Mouse (Mus musculus): ENCODE data around the gene Cyp4f39. TPM values are rescaled to one million over a fixed set of nuclear protein-coding genes. Genes with fewer than 3 reads are reported as not detected.
A peak's percentile ranks its signal among the peaks of the same experiment; 100 is the strongest.

The Cyp4f39 gene
- polyA plus RNA-seq (2014; fragmentation: Nextera tagmentation; extraction: Ambion mirVana): not detected in 2 replicates

DNA sequence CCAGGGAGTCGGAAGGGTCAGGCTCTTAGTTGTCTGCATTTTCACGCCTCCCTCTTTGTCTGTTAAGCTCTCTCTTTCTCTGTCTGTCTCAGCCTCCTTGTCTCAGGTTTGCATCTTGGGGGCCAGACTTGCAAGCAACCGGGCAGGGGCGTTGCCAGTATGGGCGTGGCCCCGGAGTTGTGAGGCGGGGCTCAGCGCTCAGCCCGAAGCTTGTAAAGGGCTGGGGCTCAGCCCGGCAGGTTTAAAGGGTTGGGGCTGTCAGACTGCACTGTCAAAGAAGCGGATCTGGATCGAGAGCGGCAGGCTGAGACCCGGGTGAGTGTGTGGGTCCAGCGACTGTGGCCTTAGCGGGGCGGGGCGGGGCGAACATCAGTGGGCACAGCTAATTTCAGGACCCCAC, at the start of gene Cyp4f39:
Gene Cyp4f39, plus strand, starts transcription at position 242 of the 400 bp plus-strand sequence.
- no peaks in the 10 kb centered on the region for H3K9me3 ChIP-seq (replicated peaks; ENCODE audit: control insufficient read depth, low read length)
- H3K9ac ChIP-seq (ENCODE audit: low read depth, low read length): no peak within 1 kb of the TSS
- H3K27me3 ChIP-seq (ENCODE audit: control insufficient read depth, insufficient read depth, low read length): peaks cover 19% of the 10 kb centered on the region
- peak within 1 kb of the TSS; percentile 60 for H3K4me2 ChIP-seq
- H3K4me1 ChIP-seq (ENCODE audit: control insufficient read depth, insufficient read depth, low read length): peaks cover 5% of the 10 kb centered on the region; the same call in 1 of the 2 replicates
- no peak for ATAC-seq (replicated peaks; ENCODE audit: insufficient number of reproducible peaks, low FRiP score, low TSS enrichment)
- H3K4me3 ChIP-seq (ENCODE audit: low read depth, low read length): peak within 1 kb of the TSS; percentile 31
- no peaks in the 10 kb centered on the region for H3K36me3 ChIP-seq (ENCODE audit: control insufficient read depth, insufficient read depth, low read length)
- 1% methylated on average over 19 of the region's 19 CpGs for WGBS (ENCODE audit: insufficient replicate concordance)
- H3K27ac ChIP-seq (ENCODE audit: low read depth, low read length): no peak within 1 kb of the TSS

DNA sequence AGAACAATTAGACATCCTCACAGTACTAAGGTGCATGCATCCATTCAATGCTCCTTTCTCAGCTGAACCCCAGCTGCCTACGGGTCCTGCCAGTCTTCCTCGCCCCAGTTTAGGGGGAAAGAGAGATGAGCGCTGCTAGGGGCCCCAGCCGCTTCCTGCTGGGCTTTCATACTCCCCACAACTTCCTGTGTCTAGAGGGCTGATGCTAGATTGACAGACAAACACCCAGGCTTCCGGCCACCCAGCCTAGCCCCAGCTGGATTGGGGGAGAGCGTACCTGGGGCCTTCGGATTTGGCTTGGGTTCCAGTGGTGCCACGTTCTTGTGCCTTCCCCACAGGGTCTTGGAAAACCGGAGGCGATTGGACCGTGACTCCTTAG, 49.8 kb upstream of the Cyp4f39 start:
- no peak overlapping the region for H3K4me3 ChIP-seq (ENCODE audit: low read depth, low read length)
- WGBS (ENCODE audit: insufficient replicate concordance): 63% methylated on average over 11 of the region's 11 CpGs
- no peaks in the 10 kb centered on the region for H3K36me3 ChIP-seq (ENCODE audit: control insufficient read depth, insufficient read depth, low read length)
- peaks cover 19% of the 10 kb centered on the region for H3K27me3 ChIP-seq (ENCODE audit: control insufficient read depth, insufficient read depth, low read length)
- H3K27ac ChIP-seq (ENCODE audit: low read depth, low read length): no peak overlapping the region
- H3K9ac ChIP-seq (ENCODE audit: low read depth, low read length): no peak overlapping the region
- no peaks in the 10 kb centered on the region for H3K4me1 ChIP-seq (ENCODE audit: control insufficient read depth, insufficient read depth, low read length)
- no peak for ATAC-seq (replicated peaks; ENCODE audit: insufficient number of reproducible peaks, low FRiP score, low TSS enrichment)
- no peak overlapping the region for H3K4me2 ChIP-seq
- no peaks in the 10 kb centered on the region for H3K9me3 ChIP-seq (replicated peaks; ENCODE audit: control insufficient read depth, low read length)

DNA sequence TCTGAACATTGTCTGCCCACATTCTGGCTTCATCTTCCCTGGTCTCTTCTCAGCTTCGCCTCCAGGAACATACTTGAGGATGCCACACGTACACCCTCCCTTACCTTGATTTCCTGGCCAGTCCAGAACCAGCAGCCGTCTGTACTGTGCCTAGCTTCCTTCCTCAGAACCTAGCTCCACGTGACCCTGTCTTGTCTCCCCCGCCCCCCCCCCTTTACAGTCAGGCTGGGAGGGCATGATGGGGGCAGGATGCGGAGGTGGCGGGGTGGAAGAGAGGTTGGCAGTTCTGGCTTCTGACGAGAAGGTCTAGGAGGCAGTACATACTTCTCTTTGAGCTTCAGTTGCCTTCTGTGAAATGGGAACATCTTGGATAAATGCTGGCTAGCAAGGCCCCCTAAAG, 49.1 kb upstream of the Cyp4f39 start, which contains the start of gene Rasal3:
Gene Rasal3, minus strand, starts transcription at position 167 of the 400 bp plus-strand sequence.
- Histone ChIP-seq H3K9me3 (replicated peaks; ENCODE audit: control insufficient read depth, low read length) (no peaks in the 10 kb centered on the region), H3K4me3 (ENCODE audit: low read depth, low read length) (no peak within 1 kb of the TSS), H3K4me1 (ENCODE audit: control insufficient read depth, insufficient read depth, low read length) (no peaks in the 10 kb centered on the region), H3K27ac (ENCODE audit: low read depth, low read length) (no peak within 1 kb of the TSS), H3K27me3 (ENCODE audit: control insufficient read depth, insufficient read depth, low read length) (peaks cover 13% of the 10 kb centered on the region), H3K9ac (ENCODE audit: low read depth, low read length) (no peak within 1 kb of the TSS), H3K4me2 (no peak within 1 kb of the TSS), H3K36me3 (ENCODE audit: control insufficient read depth, insufficient read depth, low read length) (no peaks in the 10 kb centered on the region)
- WGBS (ENCODE audit: insufficient replicate concordance): 72% methylated on average over 8 of the region's 8 CpGs
- no peak for ATAC-seq (replicated peaks; ENCODE audit: insufficient number of reproducible peaks, low FRiP score, low TSS enrichment)

DNA sequence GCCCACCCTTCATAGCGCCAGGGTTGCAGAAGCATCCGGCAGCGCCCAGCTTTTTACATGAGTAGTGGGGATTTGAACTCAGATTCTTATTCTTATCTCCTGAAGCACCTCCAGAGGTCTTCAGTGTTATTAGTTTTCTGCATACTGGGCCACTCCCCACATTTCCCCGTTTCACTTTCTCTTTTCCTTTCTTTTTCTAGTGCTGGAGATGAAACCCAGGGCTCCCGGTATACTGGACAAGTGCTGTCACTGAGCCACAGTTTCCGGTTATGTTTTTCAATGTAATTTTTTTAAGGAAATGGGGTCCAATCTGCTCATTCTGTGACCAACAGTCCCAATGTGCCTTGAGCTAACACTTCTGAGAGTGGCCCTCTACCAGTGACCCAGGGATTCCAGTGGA, 40.6 kb upstream of the Cyp4f39 start:
- H3K27me3 ChIP-seq (ENCODE audit: control insufficient read depth, insufficient read depth, low read length): peaks cover 26% of the 10 kb centered on the region
- no peak overlapping the region for H3K4me3 ChIP-seq (ENCODE audit: low read depth, low read length)
- H3K4me2 ChIP-seq: no peak overlapping the region
- H3K27ac ChIP-seq (ENCODE audit: low read depth, low read length): no peak overlapping the region
- no peaks in the 10 kb centered on the region for H3K4me1 ChIP-seq (ENCODE audit: control insufficient read depth, insufficient read depth, low read length)
- no peaks in the 10 kb centered on the region for H3K9me3 ChIP-seq (replicated peaks; ENCODE audit: control insufficient read depth, low read length)
- no peaks in the 10 kb centered on the region for H3K36me3 ChIP-seq (ENCODE audit: control insufficient read depth, insufficient read depth, low read length)
- WGBS (ENCODE audit: insufficient replicate concordance): 82% methylated on average over 6 of the region's 6 CpGs
- H3K9ac ChIP-seq (ENCODE audit: low read depth, low read length): no peak overlapping the region
- no peak for ATAC-seq (replicated peaks; ENCODE audit: insufficient number of reproducible peaks, low FRiP score, low TSS enrichment)

DNA sequence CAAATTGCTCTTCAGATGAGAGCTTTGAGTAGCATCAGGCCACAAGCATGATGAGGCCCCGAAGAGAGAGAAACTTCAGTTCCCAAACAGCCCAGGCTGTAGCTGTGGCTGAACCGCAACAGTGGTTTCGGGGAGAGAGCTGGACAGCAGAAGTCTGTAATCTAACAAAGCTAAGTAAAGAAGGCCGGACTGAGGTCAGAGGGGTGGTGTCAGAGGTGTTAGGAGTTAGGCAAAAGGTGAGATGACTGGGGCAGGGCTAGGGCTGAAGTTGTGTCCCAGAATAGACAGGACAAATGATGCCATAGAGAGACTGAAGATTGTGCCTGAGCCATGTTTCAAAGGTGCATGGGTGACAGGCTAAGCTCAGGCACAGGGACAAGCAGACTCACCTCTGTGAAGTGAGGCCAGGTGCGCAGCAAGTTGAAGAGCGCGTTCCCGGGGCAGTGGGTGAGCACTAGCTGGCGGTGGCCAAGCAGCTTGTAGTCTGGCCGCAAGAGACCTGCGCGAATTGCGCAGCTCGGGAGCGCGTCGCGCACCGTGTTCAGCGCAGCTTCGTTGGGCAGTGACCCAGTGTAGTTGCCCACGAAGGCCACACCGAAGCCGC, 37.0 kb upstream of the Cyp4f39 start:
- H3K4me1 ChIP-seq (ENCODE audit: control insufficient read depth, insufficient read depth, low read length): no peaks in the 10 kb centered on the region
- H3K36me3 ChIP-seq (ENCODE audit: control insufficient read depth, insufficient read depth, low read length): no peaks in the 10 kb centered on the region
- H3K4me2 ChIP-seq: peak overlapping the region; percentile 43
- H3K9me3 ChIP-seq (replicated peaks; ENCODE audit: control insufficient read depth, low read length): no peaks in the 10 kb centered on the region
- H3K27ac ChIP-seq (ENCODE audit: low read depth, low read length): no peak overlapping the region
- ATAC-seq (replicated peaks; ENCODE audit: insufficient number of reproducible peaks, low FRiP score, low TSS enrichment): no peak
- H3K9ac ChIP-seq (ENCODE audit: low read depth, low read length): no peak overlapping the region
- WGBS (ENCODE audit: insufficient replicate concordance): 24% methylated on average over 24 of the region's 24 CpGs
- H3K4me3 ChIP-seq (ENCODE audit: low read depth, low read length): no peak overlapping the region
- H3K27me3 ChIP-seq (ENCODE audit: control insufficient read depth, insufficient read depth, low read length): peaks cover 26% of the 10 kb centered on the region

DNA sequence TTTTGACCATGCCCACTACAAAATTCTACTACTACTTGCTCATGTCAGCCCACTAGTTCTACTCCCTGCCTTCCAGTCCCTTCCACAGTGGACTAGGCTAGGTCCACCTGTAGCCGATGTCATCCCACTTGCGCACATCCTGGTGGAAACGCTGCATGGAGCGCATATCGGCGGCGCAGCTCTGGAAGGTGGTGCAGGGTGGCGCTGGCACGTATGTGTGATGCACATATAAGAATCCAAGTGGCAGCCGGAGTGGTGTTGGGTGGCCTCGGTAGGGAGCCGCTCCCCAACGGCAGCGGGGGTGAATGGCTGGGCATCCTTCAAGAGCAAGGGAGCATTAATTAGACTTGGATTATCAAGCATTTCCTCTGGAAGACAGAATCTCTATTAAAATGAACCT, 35.8 kb upstream of the Cyp4f39 start:
- no peak overlapping the region for H3K27ac ChIP-seq (ENCODE audit: low read depth, low read length)
- H3K36me3 ChIP-seq (ENCODE audit: control insufficient read depth, insufficient read depth, low read length): no peaks in the 10 kb centered on the region
- H3K4me3 ChIP-seq (ENCODE audit: low read depth, low read length): no peak overlapping the region
- no peaks in the 10 kb centered on the region for H3K9me3 ChIP-seq (replicated peaks; ENCODE audit: control insufficient read depth, low read length)
- ATAC-seq (replicated peaks; ENCODE audit: insufficient number of reproducible peaks, low FRiP score, low TSS enrichment): no peak
- peaks cover 26% of the 10 kb centered on the region for H3K27me3 ChIP-seq (ENCODE audit: control insufficient read depth, insufficient read depth, low read length)
- no peaks in the 10 kb centered on the region for H3K4me1 ChIP-seq (ENCODE audit: control insufficient read depth, insufficient read depth, low read length)
- 86% methylated on average over 14 of the region's 14 CpGs for WGBS (ENCODE audit: insufficient replicate concordance)
- H3K9ac ChIP-seq (ENCODE audit: low read depth, low read length): no peak overlapping the region
- H3K4me2 ChIP-seq: no peak overlapping the region

DNA sequence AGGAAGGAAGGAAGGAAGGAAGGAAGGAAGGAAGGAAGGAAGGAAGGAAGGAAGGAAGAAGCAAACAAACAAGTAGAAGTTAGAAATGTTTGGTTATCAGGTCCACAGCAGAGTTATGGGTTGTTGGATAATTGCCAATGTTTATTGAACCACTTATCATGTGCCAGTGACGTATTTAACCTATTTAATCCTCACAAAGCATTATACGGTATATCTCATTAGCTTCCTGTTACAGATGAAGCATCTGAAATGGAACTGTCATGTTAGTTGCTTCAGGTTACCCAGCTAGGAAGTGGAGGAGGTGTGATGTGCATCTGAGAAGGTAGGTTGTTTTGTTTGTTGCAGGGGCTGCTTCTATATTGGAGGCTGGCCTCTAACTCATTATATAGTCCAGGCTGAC, 32.5 kb upstream of the Cyp4f39 start:
- H3K9me3 ChIP-seq (replicated peaks; ENCODE audit: control insufficient read depth, low read length): no peaks in the 10 kb centered on the region

DNA sequence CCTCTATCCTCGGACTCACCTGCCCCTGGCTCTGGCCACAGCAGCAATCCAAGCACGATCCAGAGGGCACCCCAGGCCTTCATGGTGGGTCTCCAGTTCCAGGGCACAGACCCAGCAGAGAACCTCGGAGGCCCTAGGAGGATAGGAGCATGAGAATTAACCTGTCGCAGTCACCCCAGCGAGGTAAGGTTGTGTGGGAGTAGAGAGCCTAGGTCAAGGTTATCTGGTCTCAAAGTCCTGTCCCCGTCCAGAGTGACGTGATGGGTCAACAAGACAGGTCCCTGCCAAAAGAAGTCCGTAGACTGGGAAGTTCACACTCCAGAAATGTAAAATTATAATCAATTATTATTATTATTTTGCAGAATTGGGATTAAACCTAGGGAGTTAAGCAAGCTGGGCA, 31.7 kb upstream of the Cyp4f39 start:
- no peak for ATAC-seq (replicated peaks; ENCODE audit: insufficient number of reproducible peaks, low FRiP score, low TSS enrichment)
- Histone ChIP-seq H3K27ac (ENCODE audit: low read depth, low read length) (no peak overlapping the region), H3K9ac (ENCODE audit: low read depth, low read length) (no peak overlapping the region), H3K36me3 (ENCODE audit: control insufficient read depth, insufficient read depth, low read length) (no peaks in the 10 kb centered on the region), H3K4me2 (no peak overlapping the region), H3K9me3 (replicated peaks; ENCODE audit: control insufficient read depth, low read length) (no peaks in the 10 kb centered on the region), H3K27me3 (ENCODE audit: control insufficient read depth, insufficient read depth, low read length) (peaks cover 10% of the 10 kb centered on the region), H3K4me3 (ENCODE audit: low read depth, low read length) (no peak overlapping the region), H3K4me1 (ENCODE audit: control insufficient read depth, insufficient read depth, low read length) (no peaks in the 10 kb centered on the region)
- WGBS (ENCODE audit: insufficient replicate concordance): 74% methylated on average over 8 of the region's 8 CpGs

More for the DNA sequence above, 32.5 kb upstream of the Cyp4f39 start:
- Histone ChIP-seq H3K9ac (ENCODE audit: low read depth, low read length) (no peak overlapping the region), H3K36me3 (ENCODE audit: control insufficient read depth, insufficient read depth, low read length) (no peaks in the 10 kb centered on the region), H3K27ac (ENCODE audit: low read depth, low read length) (no peak overlapping the region), H3K4me1 (ENCODE audit: control insufficient read depth, insufficient read depth, low read length) (no peaks in the 10 kb centered on the region), H3K4me3 (ENCODE audit: low read depth, low read length) (no peak overlapping the region), H3K27me3 (ENCODE audit: control insufficient read depth, insufficient read depth, low read length) (peaks cover 18% of the 10 kb centered on the region), H3K4me2 (no peak overlapping the region)
- WGBS (ENCODE audit: insufficient replicate concordance): 63% methylated on average over 2 of the region's 2 CpGs
- no peak for ATAC-seq (replicated peaks; ENCODE audit: insufficient number of reproducible peaks, low FRiP score, low TSS enrichment)

DNA sequence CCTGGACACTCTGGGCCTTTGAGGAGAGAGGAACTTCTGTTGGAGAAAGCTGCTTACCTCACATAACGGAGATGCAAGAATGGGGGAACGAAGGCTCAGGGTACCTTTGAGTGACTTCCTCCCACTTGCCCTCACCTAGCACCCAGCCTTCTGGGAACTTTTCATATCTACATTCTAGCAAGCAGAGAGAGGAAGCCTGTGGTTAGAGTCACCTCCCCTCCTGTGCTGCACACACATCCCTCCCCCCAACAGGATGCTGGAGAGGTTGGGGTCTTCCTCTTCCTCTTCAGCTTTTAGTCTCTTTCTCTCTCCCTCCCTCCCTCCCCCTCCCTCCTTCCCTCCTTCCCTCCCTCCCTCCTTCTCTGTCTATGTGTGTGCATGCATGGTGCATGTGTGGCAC, 28.5 kb upstream of the Cyp4f39 start, which contains the start of gene Pglyrp2:
Gene Pglyrp2, minus strand, starts transcription at position 134 of the 400 bp plus-strand sequence.
- no peak within 1 kb of the TSS for H3K4me3 ChIP-seq (ENCODE audit: low read depth, low read length)
- no peaks in the 10 kb centered on the region for H3K4me1 ChIP-seq (ENCODE audit: control insufficient read depth, insufficient read depth, low read length)
- H3K4me2 ChIP-seq: no peak within 1 kb of the TSS
- no peak for ATAC-seq (replicated peaks; ENCODE audit: insufficient number of reproducible peaks, low FRiP score, low TSS enrichment)
- no peaks in the 10 kb centered on the region for H3K36me3 ChIP-seq (ENCODE audit: control insufficient read depth, insufficient read depth, low read length)
- H3K9ac ChIP-seq (ENCODE audit: low read depth, low read length): no peak within 1 kb of the TSS
- H3K27me3 ChIP-seq (ENCODE audit: control insufficient read depth, insufficient read depth, low read length): no peaks in the 10 kb centered on the region
- WGBS (ENCODE audit: insufficient replicate concordance): 80% methylated on average over 2 of the region's 2 CpGs
- H3K27ac ChIP-seq (ENCODE audit: low read depth, low read length): no peak within 1 kb of the TSS
- H3K9me3 ChIP-seq (replicated peaks; ENCODE audit: control insufficient read depth, low read length): no peaks in the 10 kb centered on the region
